Mouse (Mus musculus): ENCODE measurements around the gene Rgs9bp.
"Not testable (repeated sequence)": the region's sequence is repeated elsewhere in the genome, so short reads cannot be mapped to it uniquely, and the experiment has no call there.

The Rgs9bp gene

GRCm38 (mm10) chr7:35535750-35536512 is 49.5 kb downstream of the Rgs9bp start:
- in situ Hi-C loops (cut with MboI, MseI), result no loop called here

GRCm38 (mm10) chr7:35530544-35530943 is 54.8 kb downstream of the Rgs9bp start:
- in situ Hi-C loops (cut with MboI, MseI), result not testable (repeated sequence)

- in situ Hi-C loops (cut with MboI, MseI), result no loop called here
Measured at GRCm38 (mm10) chr7:35530026-35530425, 55.4 kb downstream of the Rgs9bp start.
